Mouse (Mus musculus) MEL (cell line): ENCODE results near the gene Pcnx. TPM values are rescaled to one million over a fixed set of nuclear protein-coding genes. Genes with fewer than 3 reads are reported as not detected.

Experiments used
- DNase-seq: peaks from one replicate; pipeline ENCODE4 v3.0.0; 2011; ENCODE audit warnings: low read depth, low spot score
- H3K27ac ChIP-seq: 2 replicates; pipeline ENCODE4 v1.5.1; 2012; ENCODE audit warnings: low read depth, mild to moderate bottlenecking, control low read depth, low read length, moderate library complexity; ENCODE audit not compliant: control insufficient read depth
- H3K27me3 ChIP-seq, 2 experiments: fragments of 150-350 bp in 1 of 2; sonication (generic) in 1 of 2; 2 replicates each; pipeline ENCODE4 v1.6.1; 2012; ENCODE audit warnings: low read length in 2 of 2, mild to moderate bottlenecking in 2 of 2, improper control_type of control experiment in 1 of 2, moderate library complexity in 1 of 2; ENCODE audit not compliant: insufficient read depth in 2 of 2, control insufficient read depth in 1 of 2
- H3K36me3 ChIP-seq, 2 experiments: 2 replicates each; pipeline ENCODE4 v1.6.1; 2012 to 2014; ENCODE audit warnings: low read length in 2 of 2, improper control_type of control experiment in 1 of 2, inconsistent platforms in 1 of 2, mild to moderate bottlenecking in 1 of 2; ENCODE audit not compliant: insufficient read depth in 2 of 2, control insufficient read depth in 1 of 2
- H3K4me1 ChIP-seq, 2 experiments: fragments of 150-350 bp in 1 of 2; sonication (generic) in 1 of 2; 2 replicates each; pipeline ENCODE4 v1.6.1; 2012; ENCODE audit warnings: low read length in 2 of 2, improper control_type of control experiment in 1 of 2, mild to moderate bottlenecking in 1 of 2; ENCODE audit not compliant: insufficient read depth in 2 of 2, control insufficient read depth in 1 of 2
- H3K4me3 ChIP-seq, 2 experiments: fragments of 150-350 bp in 1 of 2; sonication (generic) in 1 of 2; 2 replicates each; pipeline ENCODE4 v1.5.1; 2012; ENCODE audit warnings: low read depth in 2 of 2, low read length in 2 of 2, mild to moderate bottlenecking in 2 of 2, moderate library complexity in 2 of 2, control low read depth in 1 of 2, improper control_type of control experiment in 1 of 2; ENCODE audit not compliant: control insufficient read depth in 1 of 2, insufficient read depth in 1 of 2
- H3K79me2 ChIP-seq: 2 replicates; pipeline ENCODE4 v1.6.1; 2012; ENCODE audit warnings: mild to moderate bottlenecking, low read length, moderate library complexity; ENCODE audit not compliant: control insufficient read depth, poor library complexity, insufficient read depth
- H3K9ac ChIP-seq: 2 replicates; pipeline ENCODE4 v1.6.1; 2012; ENCODE audit warnings: low read depth, mild to moderate bottlenecking, control low read depth, low read length, moderate library complexity; ENCODE audit not compliant: control insufficient read depth, poor library complexity, severe bottlenecking
- H3K9me3 ChIP-seq: fragments of 150-350 bp; sonication (generic); replicated peaks from 2 replicates; pipeline ENCODE4 v1.6.1; 2012; ENCODE audit warnings: mild to moderate bottlenecking, low read length, improper control_type of control experiment, moderate library complexity; ENCODE audit not compliant: insufficient read depth
- CHD1 ChIP-seq: IDR thresholded peaks from 2 replicates; pipeline ENCODE4 v1.6.1; 2012; ENCODE audit warnings: low read depth, mild to moderate bottlenecking, inconsistent platforms, low read length, improper control_type of control experiment
- ELF1 ChIP-seq: IDR thresholded peaks from 2 replicates; pipeline ENCODE4 v1.6.1; 2014; ENCODE audit warnings: low read depth, mild to moderate bottlenecking, inconsistent platforms, low read length, improper control_type of control experiment, moderate library complexity
- HCFC1 ChIP-seq: IDR thresholded peaks from 2 replicates; pipeline ENCODE4 v1.6.1; 2012; ENCODE audit warnings: low read depth, mild to moderate bottlenecking, inconsistent platforms, low read length, improper control_type of control experiment, moderate library complexity
- JUND ChIP-seq: IDR thresholded peaks from 2 replicates; pipeline ENCODE4 v1.6.1; 2011; ENCODE audit warnings: low read depth, mild to moderate bottlenecking, improper control_type of control experiment, low read length
- MAZ ChIP-seq: IDR thresholded peaks from 2 replicates; pipeline ENCODE4 v1.6.1; 2012; ENCODE audit warnings: low read depth, mild to moderate bottlenecking, inconsistent platforms, low read length, improper control_type of control experiment
- MXI1 ChIP-seq: IDR thresholded peaks from 2 replicates; pipeline ENCODE4 v1.6.1; 2011; ENCODE audit warnings: mild to moderate bottlenecking, low read depth, low read length, improper control_type of control experiment
- MYC ChIP-seq: IDR thresholded peaks from 2 replicates; pipeline ENCODE4 v1.6.1; 2011; ENCODE audit warnings: low read depth, mild to moderate bottlenecking, low read length, improper control_type of control experiment, moderate library complexity
- NRF1 ChIP-seq: IDR thresholded peaks from 2 replicates; pipeline ENCODE4 v1.6.1; 2014; ENCODE audit warnings: low read depth, mild to moderate bottlenecking, inconsistent platforms, low read length, improper control_type of control experiment, moderate library complexity; ENCODE audit not compliant: poor library complexity, insufficient read depth, severe bottlenecking
- POLR2A ChIP-seq, 2 experiments: IDR thresholded peaks; 2 replicates each; pipeline ENCODE4 v1.6.1; 2011 to 2012; ENCODE audit warnings: low read length in 2 of 2, mild to moderate bottlenecking in 2 of 2, control low read depth in 1 of 2, improper control_type of control experiment in 1 of 2, low read depth in 1 of 2, moderate library complexity in 1 of 2; ENCODE audit not compliant: control insufficient read depth in 1 of 2, insufficient read depth in 1 of 2, poor library complexity in 1 of 2
- RAD21 ChIP-seq: IDR thresholded peaks from 2 replicates; pipeline ENCODE4 v1.6.1; 2011; ENCODE audit warnings: mild to moderate bottlenecking, low read depth, low read length, improper control_type of control experiment
- TAL1 ChIP-seq: IDR thresholded peaks from 2 replicates; pipeline ENCODE4 v1.6.1; 2012; ENCODE audit warnings: mild to moderate bottlenecking, inconsistent platforms, low read length, moderate library complexity, mixed read lengths
- TBP ChIP-seq: IDR thresholded peaks from 2 replicates; pipeline ENCODE4 v1.8.0; 2011; ENCODE audit warnings: low read depth, low read length, improper control_type of control experiment
- UBTF ChIP-seq: IDR thresholded peaks from 2 replicates; pipeline ENCODE4 v1.6.1; 2012; ENCODE audit warnings: low read depth, mild to moderate bottlenecking, inconsistent platforms, low read length, improper control_type of control experiment, moderate library complexity, borderline replicate concordance; ENCODE audit not compliant: insufficient read depth
- polyA plus RNA-seq, 2 experiments: library from polyadenylated mRNA; stranded (reverse) in 1 of 2; unstranded in 1 of 2; fragments of >175 nt in 1 of 2; fragments of >200 nt in 1 of 2; gene quantifications; 2 replicates each; pipeline versions ENCODE4 v1.2.1 to v1.2.4; 2012; ENCODE audit warnings: low replicate concordance in 2 of 2, low read depth in 1 of 2; ENCODE audit not compliant: insufficient read length in 2 of 2, insufficient read depth in 1 of 2, missing spikeins in 1 of 2
- total RNA-seq: library from RNA; depleted of rRNA; stranded (reverse); fragments of 300-350 nt; gene quantifications from 2 replicates; pipeline ENCODE4 v1.2.3, GENCODE M21; 2012

Pcnx gene
- total and polyA plus RNA-seq, 3 experiments, result 8.9 to 140 (median 20.6) TPM

GRCm38 (mm10) chr12:81918886-81919285, 59.1 kb downstream of the Pcnx start:
- TF ChIP-seq TAL1 (no peak), TBP (no peak), MXI1 (no peak), MYC (no peak), CHD1 (no peak), UBTF (no peak), RAD21 (no peak), JUND (no peak), ELF1 (no peak)
- no peak for DNase-seq
- H3K27ac ChIP-seq, result no peak overlapping the region

DNA sequence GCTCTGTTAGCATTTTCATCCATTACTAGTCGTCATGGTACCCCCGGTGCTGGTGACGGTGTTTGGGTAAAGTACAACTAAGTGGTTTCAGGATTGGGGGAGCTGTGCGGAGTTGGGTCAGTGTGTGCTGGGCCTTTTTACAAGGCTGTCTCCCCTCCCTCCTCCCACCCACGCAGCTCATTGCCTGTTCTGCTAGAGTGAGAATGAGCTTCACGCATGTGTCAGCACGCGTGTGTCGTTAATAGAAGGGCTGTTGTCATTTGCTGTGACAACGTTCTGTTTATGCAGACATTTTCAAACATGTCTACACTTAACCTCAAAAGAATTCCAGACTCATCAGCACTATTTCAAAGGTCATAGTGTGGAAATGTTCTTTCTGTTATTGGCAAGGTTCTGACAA, 60.2 kb downstream of the Pcnx start:
- TF ChIP-seq NRF1 (no peak), MAZ (no peak), HCFC1 (no peak)
- Histone ChIP-seq H3K79me2 (no peaks in the 10 kb centered on the region), H3K4me1 (peaks cover 0 to 2% of the 10 kb centered on the region in 2 experiments; a peak in 1 of 4 replicates), H3K9ac (no peak overlapping the region), H3K4me3 (no peak overlapping the region), H3K9me3 (no peaks in the 10 kb centered on the region), H3K27me3 (no peaks in the 10 kb centered on the region), H3K27ac (no peak overlapping the region), H3K36me3 (no peaks in the 10 kb centered on the region)
- DNase-seq, result no peak

More at GRCm38 (mm10) chr12:81918886-81919285, 59.1 kb downstream of the Pcnx start:
- H3K4me3 ChIP-seq, result no peak overlapping the region
- no peaks in the 10 kb centered on the region for H3K79me2 ChIP-seq
- H3K9me3 ChIP-seq, result no peaks in the 10 kb centered on the region
- H3K27me3 ChIP-seq, result no peaks in the 10 kb centered on the region
- H3K9ac ChIP-seq, result no peak overlapping the region
- no peaks in the 10 kb centered on the region for H3K36me3 ChIP-seq
- peaks cover 0 to 2% of the 10 kb centered on the region in 2 experiments; a peak in 1 of 4 replicates for H3K4me1 ChIP-seq

GRCm38 (mm10) chr12:81920614-81921013, 60.8 kb downstream of the Pcnx start:
- TF ChIP-seq MAZ (no peak), POLR2A (IDR thresholded peaks at IDR 0.05; ENCODE audit: control insufficient read depth in 1 of 2, insufficient read depth in 1 of 2, low read depth in 1 of 2, low read length in 2 of 2, poor library complexity in 1 of 2) (no peak)
- Histone ChIP-seq H3K36me3 (no peaks in the 10 kb centered on the region), H3K27ac (no peak overlapping the region), H3K9ac (no peak overlapping the region), H3K9me3 (no peaks in the 10 kb centered on the region), H3K4me3 (no peak overlapping the region), H3K4me1 (peaks cover 0 to 2% of the 10 kb centered on the region in 2 experiments; a peak in 1 of 4 replicates), H3K79me2 (no peaks in the 10 kb centered on the region), H3K27me3 (no peaks in the 10 kb centered on the region)
- no peak for DNase-seq
